ENCODE assay signal across 9 mouse cellular contexts in the genomic region with DNA sequence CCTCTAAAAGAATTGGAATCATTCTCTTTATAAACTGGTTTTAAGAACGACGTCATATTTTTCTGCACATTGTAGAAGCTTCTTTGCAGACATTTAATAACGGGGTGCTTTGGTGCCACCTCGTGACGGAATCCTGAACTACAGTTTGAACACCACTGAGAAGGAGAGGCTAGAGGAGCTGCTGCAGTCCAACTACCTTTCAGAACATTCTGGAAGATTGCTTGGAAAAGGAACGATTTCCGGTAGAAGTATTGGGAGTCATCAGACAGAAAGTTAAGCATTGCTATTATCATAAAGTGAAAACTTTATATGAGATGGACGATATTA. TPM values are rescaled to one million over a fixed set of nuclear protein-coding genes. Genes with fewer than 3 reads are reported as not detected.
A peak's percentile ranks its signal among the peaks of the same experiment; 100 is the strongest.
DNase-seq lines count a peak whose midpoint lies in the region; ATAC-seq lines count a peak whose summit lies in the region.
"Had no signal": no experiment of that assay in that cellular context is flagged by ENCODE, and none has a peak within 500 bp of the region (broad histone marks: within the 10 kb centered on the region; RNA-seq: fewer than 3 reads in every experiment).

No protein-coding gene starts in this region.

- no peak for ATAC-seq in liver, embryonic 11.5 days (replicated peaks; ENCODE audit: low FRiP score)
- peak; percentile 77; the same call in 1 of the 2 replicates for ATAC-seq in neural tube, embryonic 14.5 days (ENCODE audit: low read depth)

- H3K9ac ChIP-seq in liver, embryonic 11.5 days (ENCODE audit: low read depth, low read length): no peak overlapping the region
- no peak overlapping the region for H3K9ac ChIP-seq in neural tube, embryonic 14.5 days (replicated peaks; ENCODE audit: low read depth, low read length)
- H3K9ac ChIP-seq: embryonic facial prominence, embryonic 15.5 days had no signal

- H3K4me2 ChIP-seq in liver, embryonic 11.5 days: no peak overlapping the region
- peak overlapping the region; percentile 23; the same call in 1 of the 2 replicates for H3K4me2 ChIP-seq in neural tube, embryonic 14.5 days (ENCODE audit: low read depth, low read length)
- H3K4me2 ChIP-seq: embryonic facial prominence, embryonic 15.5 days had no signal

- DNase-seq in 416B (ENCODE audit: low read depth): peak; percentile 59
- DNase-seq in T-cell, adult 2 months (ENCODE audit: low spot score): peak; percentile 43
- DNase-seq in cerebellum, postnatal 25 days: peak; percentile 81 to 87
- DNase-seq in gastrocnemius, adult 8-10 months (ENCODE audit: low spot score in 2 of 2): peak; percentile 13 to 34
- DNase-seq in kidney, postnatal 10 days: peak; percentile 76
- DNase-seq in liver, embryonic 11.5 days (ENCODE audit: low spot score): peak; percentile 40
- peak; percentile 42 for DNase-seq in testis, postnatal 14 days (ENCODE audit: low spot score)

- no peaks in the 10 kb centered on the region for H3K27me3 ChIP-seq in liver, embryonic 11.5 days (replicated peaks; ENCODE audit: control insufficient read depth, insufficient read depth, low read length)
- H3K27me3 ChIP-seq in neural tube, embryonic 14.5 days (ENCODE audit: control insufficient read depth, insufficient read depth, low read length): no peaks in the 10 kb centered on the region
- H3K27me3 ChIP-seq: embryonic facial prominence, embryonic 15.5 days had no signal

- H3K9me3 ChIP-seq in liver, embryonic 11.5 days (ENCODE audit: control insufficient read depth, low read length): no peaks in the 10 kb centered on the region
- no peaks in the 10 kb centered on the region for H3K9me3 ChIP-seq in neural tube, embryonic 14.5 days (ENCODE audit: control insufficient read depth, low read length)
- H3K9me3 ChIP-seq: embryonic facial prominence, embryonic 15.5 days had no signal

- no peak overlapping the region for H3K4me3 ChIP-seq in liver, embryonic 11.5 days (ENCODE audit: low read depth, low read length)
- no peak overlapping the region for H3K4me3 ChIP-seq in neural tube, embryonic 14.5 days (ENCODE audit: low read depth, low read length)
- H3K4me3 ChIP-seq: embryonic facial prominence, embryonic 15.5 days had no signal

- WGBS in liver, embryonic 11.5 days: 22% methylated on average over 8 of the region's 8 CpGs
- 19% methylated on average over 8 of the region's 8 CpGs for WGBS in neural tube, embryonic 14.5 days

- no peak overlapping the region for H3K27ac ChIP-seq in liver, embryonic 11.5 days (ENCODE audit: low read depth, low read length)
- H3K27ac ChIP-seq in neural tube, embryonic 14.5 days (ENCODE audit: low read depth, low read length): no peak overlapping the region
- H3K27ac ChIP-seq: embryonic facial prominence, embryonic 15.5 days had no signal

- no peaks in the 10 kb centered on the region for H3K4me1 ChIP-seq in liver, embryonic 11.5 days (replicated peaks; ENCODE audit: control insufficient read depth, insufficient read depth, low read length)
- H3K4me1 ChIP-seq in neural tube, embryonic 14.5 days (ENCODE audit: control insufficient read depth, insufficient read depth, low read length): no peaks in the 10 kb centered on the region
- H3K4me1 ChIP-seq: embryonic facial prominence, embryonic 15.5 days had no signal

- H3K36me3 ChIP-seq in liver, embryonic 11.5 days (ENCODE audit: control insufficient read depth, insufficient read depth, low read length): no peaks in the 10 kb centered on the region; the same call in 1 of the 2 replicates
- H3K36me3 ChIP-seq in neural tube, embryonic 14.5 days (ENCODE audit: control insufficient read depth, insufficient read depth, low read length): no peaks in the 10 kb centered on the region
- H3K36me3 ChIP-seq: embryonic facial prominence, embryonic 15.5 days had no signal

RNA-seq across cellular contexts. Expression of gene Arxes2, which starts 18.4 kb away (rescaled TPM):
- 1 to 10 TPM in 1 of 4 experiments, under 1 TPM in 2, not detected in 1; 0.29 to 1.9 (median 0.82) TPM for total RNA-seq in gastrocnemius, adult 8-10 months (2022)
- 51.6 and 58.6 TPM in 2 replicates for polyA plus RNA-seq in liver, embryonic 11.5 days (2014; fragmentation: Nextera tagmentation; extraction: Ambion mirVana)
- polyA plus RNA-seq in neural tube, embryonic 14.5 days (2014; fragmentation: Nextera tagmentation; extraction: Ambion mirVana): 290 and 292 TPM in 2 replicates

RNA-seq across cellular contexts. Expression of gene Arxes1, which starts 58.0 kb away (rescaled TPM):
- total RNA-seq in gastrocnemius, adult 8-10 months (2022): under 1 TPM in 1 of 4 experiments, not detected in 3; 0.63 TPM
- 29.4 and 32.8 TPM in 2 replicates for polyA plus RNA-seq in liver, embryonic 11.5 days (2014; fragmentation: Nextera tagmentation; extraction: Ambion mirVana)
- polyA plus RNA-seq in neural tube, embryonic 14.5 days (2014; fragmentation: Nextera tagmentation; extraction: Ambion mirVana): 145 and 160 TPM in 2 replicates

Comparison
In these comparisons a context has a peak if more than half of its experiments do, and no peak if none do; other contexts are left out.
1. DNase-seq: peak in every context shown above with its lines; median percentile 84 in cerebellum, postnatal 25 days; 76 in kidney, postnatal 10 days; 59 in 416B; 43 in T-cell, adult 2 months; 42 in testis, postnatal 14 days; 40 in liver, embryonic 11.5 days; 24 in gastrocnemius, adult 8-10 months.